Mouse (Mus musculus): ENCODE measurements around the gene Rtl4.

The Rtl4 gene

GRCm38 (mm10) chrX:144688207-144689118 lies at the start of gene Rtl4:
TSS of gene Rtl4 (plus strand) at chrX:144688907.
- no peak for DNase-seq

GRCm38 (mm10) chrX:144644756-144645155 lies 44.0 kb upstream of the Rtl4 start:
- no peak for DNase-seq

GRCm38 (mm10) chrX:144645394-144645793 lies 43.3 kb upstream of the Rtl4 start:
- no peak for DNase-seq

GRCm38 (mm10) chrX:144652196-144652595 lies 36.5 kb upstream of the Rtl4 start:
- DNase-seq: no peak

- DNase-seq: no peak
Measured at GRCm38 (mm10) chrX:144687742-144688141, 965 bp upstream of the Rtl4 start.

- no peak for DNase-seq
Measured at GRCm38 (mm10) chrX:144688142-144688206, 733 bp upstream of the Rtl4 start, which contains the start of gene Trpc5. TSS of gene Trpc5 (minus strand) at chrX:144688180.

GRCm38 (mm10) chrX:144689119-144689858 lies 582 bp downstream of the Rtl4 start:
- no peak for DNase-seq

- no peak for DNase-seq
Measured at GRCm38 (mm10) chrX:144689859-144690181, 1.1 kb downstream of the Rtl4 start.

- DNase-seq: no peak
Measured at GRCm38 (mm10) chrX:144716330-144716729, 27.6 kb downstream of the Rtl4 start.

- DNase-seq: no peak
Measured at GRCm38 (mm10) chrX:144747528-144748049, 58.9 kb downstream of the Rtl4 start.

GRCm38 (mm10) chrX:144986980-144987379 lies 298.3 kb downstream of the Rtl4 start:
- DNase-seq: no peak

GRCm38 (mm10) chrX:145065484-145065913 lies 376.8 kb downstream of the Rtl4 start:
- no peak for DNase-seq

- DNase-seq: no peak
Measured at GRCm38 (mm10) chrX:145089802-145090201, 401.1 kb downstream of the Rtl4 start.

GRCm38 (mm10) chrX:145090360-145090759 lies 401.7 kb downstream of the Rtl4 start:
- DNase-seq: no peak

GRCm38 (mm10) chrX:145090964-145091363 lies 402.3 kb downstream of the Rtl4 start:
- no peak for DNase-seq

Data from lung, postnatal 4 days (tissue).